Mouse (Mus musculus) G1E (cell line): Measurements from ENCODE around the gene Bglap2. TPM values are rescaled to one million over a fixed set of nuclear protein-coding genes. Genes with fewer than 3 reads are reported as not detected.
"Not testable (repeated sequence)": the region's sequence is repeated elsewhere in the genome, so short reads cannot be mapped to it uniquely, and the experiment has no call there.

Source experiments
- ATAC-seq: 2 replicates; pipeline ENCODE4 v1.8.0; 2016; ENCODE audit warnings: mild to moderate bottlenecking; ENCODE audit not compliant: insufficient number of reproducible peaks, poor library complexity, low FRiP score, severe bottlenecking; ENCODE audit errors: extremely low read depth
- DNase-seq: peaks from one replicate; pipeline ENCODE4 v3.0.0; 2012; ENCODE audit warnings: low spot score
- H3K27me3 ChIP-seq: 2 replicates; pipeline ENCODE4 v1.6.1; 2012; ENCODE audit warnings: mild to moderate bottlenecking, low read length, inconsistent platforms; ENCODE audit not compliant: insufficient read depth
- H3K36me3 ChIP-seq: replicated peaks from 2 replicates; pipeline ENCODE3; 2012; ENCODE audit warnings: mild to moderate bottlenecking, inconsistent platforms
- H3K4me1 ChIP-seq: 2 replicates; pipeline ENCODE4 v1.6.1; 2012; ENCODE audit warnings: low read depth, low read length, inconsistent platforms, mixed read lengths; ENCODE audit not compliant: insufficient read depth
- H3K4me3 ChIP-seq: 2 replicates; pipeline ENCODE4 v1.5.1; 2012; ENCODE audit warnings: low read depth, mild to moderate bottlenecking, inconsistent platforms, low read length, moderate library complexity, mixed read lengths
- H3K9me3 ChIP-seq: replicated peaks from 2 replicates; pipeline ENCODE4 v1.6.1; 2012; ENCODE audit warnings: inconsistent platforms
- CTCF ChIP-seq: IDR thresholded peaks from 2 replicates; pipeline ENCODE4 v1.5.1; 2012; ENCODE audit warnings: low read depth, low read length, inconsistent platforms, mixed read lengths
- GATA1 ChIP-seq: IDR thresholded peaks from 2 replicates; pipeline ENCODE4 v1.6.1; 2012; ENCODE audit warnings: borderline replicate concordance, low read length, inconsistent platforms, mixed read lengths
- GATA2 ChIP-seq: IDR thresholded peaks from 2 replicates; pipeline ENCODE4 v1.6.1; 2012; ENCODE audit warnings: low read depth, low read length, inconsistent platforms, borderline replicate concordance
- POLR2AphosphoS5 ChIP-seq: IDR thresholded peaks from 2 replicates; pipeline ENCODE4 v1.6.1; 2012; ENCODE audit warnings: low read depth, low read length, inconsistent platforms; ENCODE audit not compliant: insufficient replicate concordance
- TAL1 ChIP-seq: conservative IDR thresholded peaks from 2 replicates; pipeline ENCODE4 v1.6.1; 2012; ENCODE audit warnings: low read depth, low read length, inconsistent platforms, mixed read lengths
- polyA plus RNA-seq: library from polyadenylated mRNA; stranded (reverse); fragments of >175 nt; gene quantifications from 2 replicates; pipeline ENCODE4 v1.2.3, GENCODE M21; 2012
- total RNA-seq, 2 experiments: library from RNA; stranded (forward) in 1 of 2; stranded (reverse) in 1 of 2; fragments of 200-1000 nt in 1 of 2; fragments of >200 nt in 1 of 2; fragmentation: Nextera tagmentation in 1 of 2; gene quantifications; 2 replicates each; pipeline ENCODE4 v1.2.3; 2014 to 2017

The Bglap2 gene
- total and polyA plus RNA-seq, 3 experiments, result not detected

- no peak overlapping the region for H3K4me3 ChIP-seq
- DNase-seq, result no peak
- H3K36me3 ChIP-seq, result peaks cover 96% of the 10 kb centered on the region
Measured at GRCm38 (mm10) chr3:88395742-88396141, 17.2 kb upstream of the Bglap2 start.

GRCm38 (mm10) chr3:88395288-88395687, 16.8 kb upstream of the Bglap2 start:
- H3K9me3 ChIP-seq, result peaks cover 17% of the 10 kb centered on the region
- H3K36me3 ChIP-seq, result peaks cover 96% of the 10 kb centered on the region
- ATAC-seq (no peak), DNase-seq (no peak)
- H3K4me1 ChIP-seq, result 0 out of 2 replicates have a peak, but pooled peaks cover 5% of the 10 kb centered on the region
- no peak overlapping the region for H3K4me3 ChIP-seq
- no peaks in the 10 kb centered on the region; the same call in 1 of the 2 replicates for H3K27me3 ChIP-seq
- no peak for TF ChIP-seq CTCF
- no peak for TF ChIP-seq POLR2AphosphoS5
- no peak for TF ChIP-seq GATA1
- no peak for TF ChIP-seq TAL1
- TF ChIP-seq GATA2, result no peak

More at GRCm38 (mm10) chr3:88395742-88396141, 17.2 kb upstream of the Bglap2 start:
- ATAC-seq, result no peak
- Histone ChIP-seq H3K9me3 (peaks cover 14% of the 10 kb centered on the region), H3K27me3 (no peaks in the 10 kb centered on the region; the same call in 1 of the 2 replicates), H3K4me1 (0 out of 2 replicates have a peak, but pooled peaks cover 5% of the 10 kb centered on the region)
- TF ChIP-seq GATA2, result no peak
- no peak for TF ChIP-seq POLR2AphosphoS5
- TF ChIP-seq GATA1, result no peak
- TF ChIP-seq CTCF, result no peak
- TF ChIP-seq TAL1, result no peak

DNA sequence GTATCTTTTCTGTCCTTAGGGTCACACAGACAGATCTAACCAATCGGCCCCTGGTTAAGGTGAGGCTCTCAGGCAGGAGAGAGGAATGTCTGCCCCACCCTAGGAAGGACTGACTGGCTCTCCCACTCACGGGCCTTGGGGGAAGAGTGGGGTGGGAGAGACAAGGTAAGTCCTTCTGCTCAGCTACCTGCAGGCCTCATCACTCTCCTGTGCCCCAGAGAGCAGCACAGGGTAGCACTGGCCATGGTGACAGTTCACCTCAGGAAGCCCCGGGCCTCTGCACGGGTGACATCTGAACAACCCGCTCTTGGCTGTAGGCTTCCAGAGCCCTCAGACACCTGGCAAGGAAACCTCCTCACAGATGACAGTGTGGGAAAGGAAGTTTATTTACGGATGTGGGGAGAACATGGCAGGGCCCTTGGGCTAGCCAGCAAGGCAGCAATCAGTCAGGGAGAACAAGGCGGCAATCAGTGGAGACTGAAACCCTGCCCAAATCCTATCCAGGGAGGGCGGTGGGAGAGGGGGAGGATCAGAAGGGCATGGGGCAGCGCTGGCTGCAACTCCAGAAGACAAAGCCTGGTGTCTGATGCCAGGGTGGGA, 15.4 kb upstream of the Bglap2 start:
- DNase-seq, result no peak
- Histone ChIP-seq H3K4me3 (no peak overlapping the region), H3K36me3 (peaks cover 90% of the 10 kb centered on the region), H3K4me1 (0 out of 2 replicates have a peak, but pooled peaks cover 2% of the 10 kb centered on the region), H3K27me3 (no peaks in the 10 kb centered on the region; the same call in 1 of the 2 replicates), H3K9me3 (peaks cover 21% of the 10 kb centered on the region)
- no peak for TF ChIP-seq GATA2
- no peak for TF ChIP-seq TAL1
- no peak for TF ChIP-seq POLR2AphosphoS5
- TF ChIP-seq GATA1, result no peak
- no peak for TF ChIP-seq CTCF
- no peak for ATAC-seq

- H3K9me3 ChIP-seq, result no peaks in the 10 kb centered on the region
Measured at GRCm38 (mm10) chr3:88384364-88384763, 5.9 kb upstream of the Bglap2 start, which contains the start of gene Bglap. TSS of gene Bglap (minus strand) at chr3:88384464.

DNA sequence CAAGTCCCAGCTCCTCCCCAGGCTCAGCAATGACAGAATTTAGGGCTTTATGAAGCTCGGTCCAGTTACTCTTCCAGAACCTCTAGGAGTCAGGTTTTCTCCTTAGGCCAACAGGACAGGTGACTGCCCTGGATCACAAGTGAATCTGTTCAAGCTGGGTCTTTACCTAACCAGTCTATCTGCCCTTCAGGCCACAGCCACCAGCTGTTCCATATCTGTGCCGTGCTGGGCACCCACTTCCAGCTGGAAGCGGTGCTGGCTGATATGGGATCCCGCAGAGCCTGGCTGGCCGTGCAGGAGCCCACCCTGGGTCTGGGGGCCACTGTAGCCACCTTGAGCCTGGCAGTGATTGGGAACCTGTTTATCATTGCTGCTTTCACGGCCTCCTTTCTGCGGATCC, 3.9 kb upstream of the Bglap2 start:
- H3K9me3 ChIP-seq, DNase-seq, H3K36me3 ChIP-seq, H3K4me1 ChIP-seq, H3K4me3 ChIP-seq, ATAC-seq: not testable (repeated sequence)
- H3K27me3 ChIP-seq, result peaks cover 19% of the 10 kb centered on the region

More at GRCm38 (mm10) chr3:88384364-88384763, 5.9 kb upstream of the Bglap2 start, which contains the start of gene Bglap:
- TF ChIP-seq TAL1 (no peak), GATA1 (no peak), GATA2 (no peak), CTCF (no peak), POLR2AphosphoS5 (no peak)
- H3K27me3 ChIP-seq, result peaks cover 8% of the 10 kb centered on the region; the same call in 1 of the 2 replicates
- ATAC-seq, result no peak
- H3K36me3 ChIP-seq, result peaks cover 3% of the 10 kb centered on the region
- no peak for DNase-seq
- H3K4me3 ChIP-seq, result no peak within 1 kb of the TSS
- H3K4me1 ChIP-seq, result no peaks in the 10 kb centered on the region

- H3K36me3 ChIP-seq, H3K4me1 ChIP-seq, H3K4me3 ChIP-seq, H3K9me3 ChIP-seq, DNase-seq, ATAC-seq: not testable (repeated sequence)
- H3K27me3 ChIP-seq, result peaks cover 23% of the 10 kb centered on the region
Measured at GRCm38 (mm10) chr3:88381389-88382315, 3.2 kb upstream of the Bglap2 start.

GRCm38 (mm10) chr3:88376644-88377043, 1.9 kb downstream of the Bglap2 start:
- peaks cover 27% of the 10 kb centered on the region for H3K27me3 ChIP-seq
- ATAC-seq, H3K9me3 ChIP-seq, H3K4me1 ChIP-seq, H3K4me3 ChIP-seq, DNase-seq, H3K36me3 ChIP-seq: not testable (repeated sequence)

DNA sequence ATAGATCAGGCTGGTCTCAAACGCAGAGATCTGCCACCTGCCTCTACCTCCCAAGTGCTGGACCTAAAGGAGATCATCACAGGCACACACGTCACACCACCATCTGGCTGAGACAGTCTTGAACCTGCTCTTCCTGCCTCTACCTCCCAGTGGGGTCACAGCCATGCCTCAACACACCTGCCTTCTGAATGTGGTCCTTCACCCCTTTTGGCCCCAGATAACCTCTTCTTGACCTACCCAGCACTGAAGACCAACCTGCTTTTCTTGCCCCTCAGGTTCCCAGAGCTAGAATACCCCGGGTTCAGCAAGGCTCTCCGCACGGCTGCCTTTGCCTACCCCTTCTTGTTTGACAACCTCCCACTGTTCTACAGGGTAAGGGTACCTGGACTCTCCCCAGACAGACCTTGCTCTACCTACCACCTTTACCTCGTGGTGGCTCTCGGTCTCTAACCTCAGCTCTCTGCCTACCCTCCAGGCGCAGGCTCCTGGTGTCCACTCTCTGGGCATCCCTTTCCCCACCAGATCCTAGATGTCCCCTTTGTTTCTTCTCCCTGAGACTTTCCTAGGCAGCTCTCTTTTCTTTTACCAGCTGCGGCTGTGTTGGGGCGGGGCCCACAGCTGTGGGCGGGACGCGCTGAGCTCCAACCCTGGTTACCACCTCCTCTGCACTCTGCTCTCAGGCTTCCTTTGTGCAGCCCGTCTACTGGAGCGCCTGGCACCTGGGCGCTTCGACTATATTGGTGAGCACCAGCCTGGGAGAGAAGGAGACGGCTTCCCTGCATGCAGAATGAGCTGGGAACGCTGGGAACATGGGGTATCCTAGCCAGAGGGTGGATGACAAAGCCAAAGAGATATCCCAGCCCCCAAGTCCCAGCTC, 2.5 kb downstream of the Bglap2 start:
- Histone ChIP-seq H3K9me3 (peaks cover 10% of the 10 kb centered on the region), H3K27me3 (peaks cover 31% of the 10 kb centered on the region)
- not testable (repeated sequence) for H3K4me3 ChIP-seq, H3K36me3 ChIP-seq, H3K4me1 ChIP-seq
- ATAC-seq (0 out of 2 replicates have a peak, but pooled peaks have one; percentile 8), DNase-seq (peak; percentile 19)

- not testable (repeated sequence) for H3K4me1 ChIP-seq, ATAC-seq, DNase-seq
Measured at GRCm38 (mm10) chr3:88372643-88373042, 5.9 kb downstream of the Bglap2 start, which contains the start of gene Bglap3. TSS of gene Bglap3 (minus strand) at chr3:88372743.

More at GRCm38 (mm10) chr3:88372643-88373042, 5.9 kb downstream of the Bglap2 start, which contains the start of gene Bglap3:
- Histone ChIP-seq H3K9me3 (peaks cover 28% of the 10 kb centered on the region), H3K27me3 (peaks cover 32% of the 10 kb centered on the region)
- H3K36me3 ChIP-seq, H3K4me3 ChIP-seq: not testable (repeated sequence)
